Mouse (Mus musculus) ovary, postnatal 10 days (tissue): ENCODE results near the gene Tgfb1i1.

Experiments used
- DNase-seq: peaks from one replicate; pipeline ENCODE4 v3.0.0; 2022; ENCODE audit warnings: low spot score

Tgfb1i1 gene

GRCm38 (mm10) chr7:128246496-128247391 is at the start of gene Tgfb1i1:
Tgfb1i1 (plus strand) TSS chr7:128246812.
- DNase-seq: peak; percentile 45

GRCm38 (mm10) chr7:128201607-128202006 is 45.0 kb upstream of the Tgfb1i1 start:
- DNase-seq: no peak

GRCm38 (mm10) chr7:128203071-128203470 is 43.5 kb upstream of the Tgfb1i1 start:
- no peak for DNase-seq

- DNase-seq: no peak
Observed at GRCm38 (mm10) chr7:128204179-128204578, 42.4 kb upstream of the Tgfb1i1 start.

- no peak for DNase-seq
Observed at GRCm38 (mm10) chr7:128205695-128206094, 40.9 kb upstream of the Tgfb1i1 start.

- no peak for DNase-seq
Observed at GRCm38 (mm10) chr7:128206152-128206551, 40.5 kb upstream of the Tgfb1i1 start, which contains the start of gene Cox6a2. Cox6a2 (minus strand) TSS chr7:128206387.

GRCm38 (mm10) chr7:128208187-128208586 is 38.4 kb upstream of the Tgfb1i1 start:
- DNase-seq: peak; percentile 7

GRCm38 (mm10) chr7:128209826-128210225 is 36.8 kb upstream of the Tgfb1i1 start:
- no peak for DNase-seq

GRCm38 (mm10) chr7:128219952-128220351 is 26.7 kb upstream of the Tgfb1i1 start:
- DNase-seq: no peak

- DNase-seq: no peak
Observed at GRCm38 (mm10) chr7:128220936-128221335, 25.7 kb upstream of the Tgfb1i1 start.

- no peak for DNase-seq
Observed at GRCm38 (mm10) chr7:128231741-128232140, 14.9 kb upstream of the Tgfb1i1 start.

- DNase-seq: no peak
Observed at GRCm38 (mm10) chr7:128234796-128235195, 11.8 kb upstream of the Tgfb1i1 start.

- no peak for DNase-seq
Observed at GRCm38 (mm10) chr7:128235481-128235880, 11.1 kb upstream of the Tgfb1i1 start.

- no peak for DNase-seq
Observed at GRCm38 (mm10) chr7:128236426-128236825, 10.2 kb upstream of the Tgfb1i1 start.

GRCm38 (mm10) chr7:128236856-128237592 is 9.6 kb upstream of the Tgfb1i1 start, which contains the start of gene Armc5:
Armc5 (plus strand) TSS chr7:128237342.
- peak; percentile 85 for DNase-seq

GRCm38 (mm10) chr7:128237593-128237926 is 9.1 kb upstream of the Tgfb1i1 start:
- DNase-seq: no peak

- DNase-seq: peak; percentile 99
Observed at GRCm38 (mm10) chr7:128237927-128238778, 8.5 kb upstream of the Tgfb1i1 start, which contains the start of gene 9130023H24Rik. 9130023H24Rik (minus strand) TSS chr7:128238031.

- no peak for DNase-seq
Observed at GRCm38 (mm10) chr7:128238991-128239390, 7.6 kb upstream of the Tgfb1i1 start.

GRCm38 (mm10) chr7:128240131-128240784 is 6.4 kb upstream of the Tgfb1i1 start:
- no peak for DNase-seq

- no peak for DNase-seq
Observed at GRCm38 (mm10) chr7:128242331-128242730, 4.3 kb upstream of the Tgfb1i1 start.

GRCm38 (mm10) chr7:128243921-128244320 is 2.7 kb upstream of the Tgfb1i1 start:
- DNase-seq: no peak
